Mouse (Mus musculus): ENCODE measurements at regions not wholly inside any gene's neighbourhood (a gene's known extent, or its start where the extent isn't known, plus 50 kb on each side); places are given as distances from the start of the nearest gene placed in this dataset.

DNA sequence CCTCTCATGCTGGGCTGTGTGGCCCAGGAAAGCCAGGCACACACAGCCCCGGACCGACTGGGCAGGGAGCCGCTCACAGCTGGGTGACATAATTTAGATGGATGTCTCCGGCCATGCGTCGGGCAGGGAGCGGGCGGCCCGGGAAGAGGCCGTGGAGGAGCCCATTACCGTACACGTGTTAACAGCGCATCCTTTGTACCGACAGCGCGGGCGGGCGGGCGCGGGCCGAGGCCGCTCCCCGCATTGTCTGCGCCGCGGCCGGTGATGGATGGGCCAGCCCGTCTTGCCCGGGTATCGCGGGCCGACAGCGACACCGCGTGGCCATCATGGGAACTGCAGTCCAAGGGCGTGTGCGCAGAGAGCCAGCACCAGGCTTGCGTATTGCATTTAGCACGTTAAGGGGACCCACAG is 98.6 kb downstream of the Cryba4 start:
- Histone ChIP-seq H3K36me3 (ENCODE audit: control insufficient read depth, insufficient read depth, low read length, poor library complexity, severe bottlenecking) (no peaks in the 10 kb centered on the region), H3K4me3 (ENCODE audit: low read depth, low read length) (peak overlapping the region; percentile 37; the same call in 1 of the 2 replicates), H3K27me3 (ENCODE audit: control insufficient read depth, insufficient read depth, low read length, poor library complexity, severe bottlenecking) (no peaks in the 10 kb centered on the region), H3K27ac (ENCODE audit: insufficient read depth, low read length) (no peak overlapping the region), H3K9me3 (replicated peaks; ENCODE audit: control insufficient read depth, insufficient read depth, low read length, poor library complexity, severe bottlenecking) (no peaks in the 10 kb centered on the region), H3K9ac (ENCODE audit: low read depth, poor library complexity, severe bottlenecking) (peak overlapping the region; percentile 22; the same call in 1 of the 2 replicates), H3K4me1 (ENCODE audit: control insufficient read depth, insufficient read depth, low read length) (no peaks in the 10 kb centered on the region)
- no peak for TF ChIP-seq POLR2A (IDR thresholded peaks at IDR 0.05; ENCODE audit: insufficient read depth, low read length)
- peak; percentile 92 for TF ChIP-seq CTCF (IDR thresholded peaks at IDR 0.05; ENCODE audit: low read depth, low read length)
- peak; percentile 27; the same call in 1 of the 2 replicates for TF ChIP-seq EP300 (IDR thresholded peaks at IDR 0.05; ENCODE audit: insufficient read depth, low read depth, low read length)

DNA sequence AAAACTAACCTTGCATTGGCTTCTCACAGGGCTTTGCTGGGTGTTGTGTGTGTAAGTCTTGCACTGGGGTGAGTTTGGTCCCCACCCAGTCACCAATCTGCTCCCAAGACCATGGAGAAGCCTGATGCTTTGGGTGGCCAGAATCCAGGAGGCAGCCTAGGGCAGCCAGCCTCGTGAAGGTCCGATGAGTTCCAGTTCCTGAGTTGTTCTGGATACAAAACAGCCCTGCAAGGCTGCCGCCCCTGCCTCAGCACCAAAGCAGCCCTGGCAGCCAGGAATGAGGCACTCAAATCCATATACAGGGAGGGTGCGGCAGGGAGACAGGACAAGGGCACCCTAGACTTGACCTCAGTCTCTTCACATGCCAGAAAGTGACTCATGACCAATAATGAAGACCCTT is 97.7 kb downstream of the Cryba4 start:
- Histone ChIP-seq H3K36me3 (ENCODE audit: control insufficient read depth, insufficient read depth, low read length, poor library complexity, severe bottlenecking) (no peaks in the 10 kb centered on the region), H3K4me3 (ENCODE audit: low read depth, low read length) (no peak overlapping the region), H3K9me3 (replicated peaks; ENCODE audit: control insufficient read depth, insufficient read depth, low read length, poor library complexity, severe bottlenecking) (no peaks in the 10 kb centered on the region), H3K9ac (ENCODE audit: low read depth, poor library complexity, severe bottlenecking) (no peak overlapping the region), H3K27me3 (ENCODE audit: control insufficient read depth, insufficient read depth, low read length, poor library complexity, severe bottlenecking) (no peaks in the 10 kb centered on the region), H3K4me1 (ENCODE audit: control insufficient read depth, insufficient read depth, low read length) (no peaks in the 10 kb centered on the region), H3K27ac (ENCODE audit: insufficient read depth, low read length) (no peak overlapping the region)
- TF ChIP-seq EP300 (IDR thresholded peaks at IDR 0.05; ENCODE audit: insufficient read depth, low read depth, low read length), result no peak
- TF ChIP-seq POLR2A (IDR thresholded peaks at IDR 0.05; ENCODE audit: insufficient read depth, low read length), result no peak
- TF ChIP-seq CTCF (IDR thresholded peaks at IDR 0.05; ENCODE audit: low read depth, low read length), result no peak

DNA sequence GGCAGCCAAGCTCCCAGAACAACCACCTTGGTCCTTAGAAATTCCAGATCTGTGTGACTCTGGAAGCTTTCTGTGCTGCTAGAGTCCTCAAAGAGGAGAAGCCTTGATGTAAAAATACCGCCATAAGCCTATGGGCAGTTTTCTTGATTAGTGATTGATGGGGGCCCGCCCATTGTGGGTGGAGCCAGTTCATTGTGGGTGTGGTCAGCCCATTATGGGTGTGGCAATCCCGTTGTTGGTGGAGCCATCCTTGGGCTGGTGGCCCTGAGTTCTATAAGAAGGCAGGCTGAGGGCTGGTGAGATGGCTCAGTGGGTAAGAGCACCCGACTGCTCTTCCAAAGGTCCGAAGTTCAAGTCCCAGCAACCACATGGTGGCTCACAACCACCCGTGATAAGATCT is 97.3 kb downstream of the Cryba4 start:
- TF ChIP-seq POLR2A (IDR thresholded peaks at IDR 0.05; ENCODE audit: insufficient read depth, low read length) (no peak), CTCF (IDR thresholded peaks at IDR 0.05; ENCODE audit: low read depth, low read length) (no peak), EP300 (IDR thresholded peaks at IDR 0.05; ENCODE audit: insufficient read depth, low read depth, low read length) (no peak)
- H3K4me3 ChIP-seq (ENCODE audit: low read depth, low read length), result no peak overlapping the region
- H3K27ac ChIP-seq (ENCODE audit: insufficient read depth, low read length), result no peak overlapping the region
- no peak overlapping the region for H3K9ac ChIP-seq (ENCODE audit: low read depth, poor library complexity, severe bottlenecking)
- H3K4me1 ChIP-seq (ENCODE audit: control insufficient read depth, insufficient read depth, low read length), result no peaks in the 10 kb centered on the region
- no peaks in the 10 kb centered on the region for H3K27me3 ChIP-seq (ENCODE audit: control insufficient read depth, insufficient read depth, low read length, poor library complexity, severe bottlenecking)
- no peaks in the 10 kb centered on the region for H3K36me3 ChIP-seq (ENCODE audit: control insufficient read depth, insufficient read depth, low read length, poor library complexity, severe bottlenecking)
- H3K9me3 ChIP-seq (replicated peaks; ENCODE audit: control insufficient read depth, insufficient read depth, low read length, poor library complexity, severe bottlenecking), result no peaks in the 10 kb centered on the region

DNA sequence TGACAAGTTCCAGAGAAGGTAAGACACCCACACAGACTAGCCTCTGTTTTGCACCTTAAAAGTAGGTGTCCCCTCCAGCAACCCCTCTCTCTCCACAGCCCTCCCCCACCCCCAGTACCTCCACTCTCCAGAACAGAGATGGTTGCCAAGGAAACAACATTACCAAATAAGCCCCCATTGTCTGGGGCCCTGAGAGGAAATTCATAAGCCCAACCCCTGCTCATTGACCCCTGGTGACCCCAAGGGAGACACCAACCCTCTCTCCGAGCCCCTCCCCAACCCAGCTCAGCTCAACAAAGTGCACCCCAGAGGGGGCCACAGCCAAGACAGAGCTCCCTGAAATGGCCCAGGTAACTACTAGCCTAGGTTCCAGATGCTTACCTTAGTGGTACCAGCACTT is 96.3 kb downstream of the Cryba4 start:
- no peak overlapping the region for H3K27ac ChIP-seq (ENCODE audit: insufficient read depth, low read length)
- no peaks in the 10 kb centered on the region for H3K36me3 ChIP-seq (ENCODE audit: control insufficient read depth, insufficient read depth, low read length, poor library complexity, severe bottlenecking)
- no peaks in the 10 kb centered on the region for H3K9me3 ChIP-seq (replicated peaks; ENCODE audit: control insufficient read depth, insufficient read depth, low read length, poor library complexity, severe bottlenecking)
- H3K27me3 ChIP-seq (ENCODE audit: control insufficient read depth, insufficient read depth, low read length, poor library complexity, severe bottlenecking), result no peaks in the 10 kb centered on the region
- TF ChIP-seq EP300 (IDR thresholded peaks at IDR 0.05; ENCODE audit: insufficient read depth, low read depth, low read length), result no peak
- no peak for TF ChIP-seq POLR2A (IDR thresholded peaks at IDR 0.05; ENCODE audit: insufficient read depth, low read length)
- no peak for TF ChIP-seq CTCF (IDR thresholded peaks at IDR 0.05; ENCODE audit: low read depth, low read length)
- no peak overlapping the region for H3K4me3 ChIP-seq (ENCODE audit: low read depth, low read length)
- H3K9ac ChIP-seq (ENCODE audit: low read depth, poor library complexity, severe bottlenecking), result no peak overlapping the region
- no peaks in the 10 kb centered on the region for H3K4me1 ChIP-seq (ENCODE audit: control insufficient read depth, insufficient read depth, low read length)

DNA sequence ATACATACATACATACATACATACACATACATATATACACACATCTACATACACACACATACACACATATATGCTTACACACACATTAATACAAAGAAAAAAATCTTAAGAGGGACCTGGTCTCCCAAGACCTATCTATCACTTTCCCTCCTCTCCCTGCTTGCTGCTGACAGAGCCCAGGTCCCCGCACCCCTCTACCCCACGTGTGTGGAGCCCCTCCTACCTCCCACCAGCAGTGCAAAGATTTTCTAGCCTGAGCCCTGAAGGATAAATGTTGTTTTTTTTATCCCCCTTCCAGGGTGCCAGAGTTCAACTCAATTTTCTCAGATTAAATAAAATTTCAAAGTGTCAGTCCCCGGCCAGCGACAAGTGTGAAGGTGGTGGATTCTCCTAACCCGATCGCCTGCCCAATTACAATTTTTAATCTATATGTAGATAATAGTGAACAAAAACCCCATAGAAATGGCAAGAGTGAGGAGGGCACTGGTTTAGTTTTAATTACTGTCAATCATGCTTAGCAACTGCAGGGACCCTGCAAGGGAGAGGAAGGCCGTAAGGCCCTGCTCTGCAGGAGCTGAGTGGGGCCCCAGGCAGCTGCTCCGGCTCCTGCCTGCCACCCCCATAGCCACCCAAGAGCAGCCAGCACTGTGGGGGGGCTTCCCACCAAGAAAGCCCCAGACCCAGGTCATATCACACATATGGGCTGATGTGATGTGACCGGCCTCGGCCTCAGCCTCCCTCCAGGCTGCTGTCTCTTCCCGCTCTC is 85.7 kb downstream of the Cryba4 start:
- Histone ChIP-seq H3K9ac (ENCODE audit: low read depth, poor library complexity, severe bottlenecking) (no peak overlapping the region), H3K27me3 (ENCODE audit: control insufficient read depth, insufficient read depth, low read length, poor library complexity, severe bottlenecking) (no peaks in the 10 kb centered on the region), H3K27ac (ENCODE audit: insufficient read depth, low read length) (no peak overlapping the region), H3K36me3 (ENCODE audit: control insufficient read depth, insufficient read depth, low read length, poor library complexity, severe bottlenecking) (no peaks in the 10 kb centered on the region), H3K9me3 (replicated peaks; ENCODE audit: control insufficient read depth, insufficient read depth, low read length, poor library complexity, severe bottlenecking) (no peaks in the 10 kb centered on the region), H3K4me3 (ENCODE audit: low read depth, low read length) (no peak overlapping the region), H3K4me1 (ENCODE audit: control insufficient read depth, insufficient read depth, low read length) (no peaks in the 10 kb centered on the region)
- TF ChIP-seq POLR2A (IDR thresholded peaks at IDR 0.05; ENCODE audit: insufficient read depth, low read length), result no peak
- TF ChIP-seq EP300 (IDR thresholded peaks at IDR 0.05; ENCODE audit: insufficient read depth, low read depth, low read length), result no peak
- no peak for TF ChIP-seq CTCF (IDR thresholded peaks at IDR 0.05; ENCODE audit: low read depth, low read length)

DNA sequence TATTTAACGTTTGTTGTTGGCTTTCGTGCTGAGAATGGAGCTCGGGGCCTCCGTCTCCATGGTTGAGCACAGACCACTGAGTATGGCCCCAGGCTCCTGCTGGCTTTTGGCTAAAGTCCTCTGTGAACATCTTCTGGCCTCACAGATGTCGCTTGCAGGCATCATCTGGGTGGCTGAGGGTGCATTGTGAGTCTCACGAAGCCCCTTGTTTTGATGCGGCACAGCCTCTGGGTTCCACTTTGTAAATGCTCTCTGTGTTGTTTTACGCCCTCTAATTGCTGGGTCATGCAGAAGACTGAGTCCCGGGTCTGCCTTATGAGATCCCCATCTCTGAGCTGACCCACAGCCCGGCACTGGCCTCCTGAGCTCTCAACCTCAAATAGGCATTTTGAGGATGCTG is 84.5 kb downstream of the Cryba4 start:
- TF ChIP-seq CTCF (IDR thresholded peaks at IDR 0.05; ENCODE audit: low read depth, low read length) (no peak), EP300 (IDR thresholded peaks at IDR 0.05; ENCODE audit: insufficient read depth, low read depth, low read length) (no peak), POLR2A (IDR thresholded peaks at IDR 0.05; ENCODE audit: insufficient read depth, low read length) (no peak)
- Histone ChIP-seq H3K36me3 (ENCODE audit: control insufficient read depth, insufficient read depth, low read length, poor library complexity, severe bottlenecking) (no peaks in the 10 kb centered on the region), H3K4me3 (ENCODE audit: low read depth, low read length) (no peak overlapping the region), H3K4me1 (ENCODE audit: control insufficient read depth, insufficient read depth, low read length) (no peaks in the 10 kb centered on the region), H3K9me3 (replicated peaks; ENCODE audit: control insufficient read depth, insufficient read depth, low read length, poor library complexity, severe bottlenecking) (no peaks in the 10 kb centered on the region), H3K27ac (ENCODE audit: insufficient read depth, low read length) (no peak overlapping the region), H3K27me3 (ENCODE audit: control insufficient read depth, insufficient read depth, low read length, poor library complexity, severe bottlenecking) (no peaks in the 10 kb centered on the region), H3K9ac (ENCODE audit: low read depth, poor library complexity, severe bottlenecking) (no peak overlapping the region)
